Mouse (Mus musculus): ENCODE measurements around the gene Gm9789. TPM values are rescaled to one million over a fixed set of nuclear protein-coding genes. Genes with fewer than 3 reads are reported as not detected.
"Not testable (repeated sequence)": the region's sequence is repeated elsewhere in the genome, so short reads cannot be mapped to it uniquely, and the experiment has no call there.

The Gm9789 gene
- polyA plus RNA-seq (2014; fragmentation: Nextera tagmentation; extraction: Ambion mirVana) = not detected in 2 replicates

- Histone ChIP-seq H3K4me2 (ENCODE audit: low read length) (no peak within 1 kb of the TSS), H3K27ac (ENCODE audit: low read depth, low read length) (no peak within 1 kb of the TSS), H3K4me1 (ENCODE audit: control insufficient read depth, insufficient read depth, low read length) (no peaks in the 10 kb centered on the region), H3K4me3 (ENCODE audit: low read depth, low read length) (no peak within 1 kb of the TSS), H3K36me3 (ENCODE audit: control insufficient read depth, insufficient read depth, low read length) (no peaks in the 10 kb centered on the region), H3K9me3 (replicated peaks; ENCODE audit: control insufficient read depth, low read length) (no peaks in the 10 kb centered on the region), H3K9ac (ENCODE audit: low read length) (no peak within 1 kb of the TSS), H3K27me3 (replicated peaks; ENCODE audit: control insufficient read depth, insufficient read depth, low read length) (no peaks in the 10 kb centered on the region)
- WGBS = 85% methylated on average over 4 of the region's 4 CpGs
- DNase-seq (ENCODE audit: low spot score) (no peak), ATAC-seq (no peak)
Measured at GRCm38 (mm10) chr16:89157652-89158051, at the start of gene Gm9789. Gm9789 (plus strand) TSS chr16:89157952.

GRCm38 (mm10) chr16:89140551-89140950 is 17.2 kb upstream of the Gm9789 start, which contains the start of gene Gm6358:
Gm6358 (plus strand) TSS chr16:89140851.
- Histone ChIP-seq H3K9me3 (replicated peaks; ENCODE audit: control insufficient read depth, low read length) (no peaks in the 10 kb centered on the region), H3K27ac (ENCODE audit: low read depth, low read length) (no peak within 1 kb of the TSS), H3K4me3 (ENCODE audit: low read depth, low read length) (no peak within 1 kb of the TSS), H3K9ac (ENCODE audit: low read length) (no peak within 1 kb of the TSS), H3K4me1 (ENCODE audit: control insufficient read depth, insufficient read depth, low read length) (no peaks in the 10 kb centered on the region), H3K27me3 (replicated peaks; ENCODE audit: control insufficient read depth, insufficient read depth, low read length) (no peaks in the 10 kb centered on the region), H3K4me2 (ENCODE audit: low read length) (no peak within 1 kb of the TSS), H3K36me3 (ENCODE audit: control insufficient read depth, insufficient read depth, low read length) (no peaks in the 10 kb centered on the region)
- DNase-seq (ENCODE audit: low spot score) (no peak), ATAC-seq (no peak)
- WGBS = 100% methylated on average over 1 of the region's 1 CpGs

- ATAC-seq (no peak), DNase-seq (ENCODE audit: low spot score) (no peak)
- whole genome bisulfite sequencing = 100% methylated on average over 1 of the region's 1 CpGs
- Histone ChIP-seq H3K9ac (ENCODE audit: low read length) (no peak within 1 kb of the TSS), H3K9me3 (replicated peaks; ENCODE audit: control insufficient read depth, low read length) (no peaks in the 10 kb centered on the region), H3K27ac (ENCODE audit: low read depth, low read length) (no peak within 1 kb of the TSS), H3K4me1 (ENCODE audit: control insufficient read depth, insufficient read depth, low read length) (no peaks in the 10 kb centered on the region), H3K27me3 (replicated peaks; ENCODE audit: control insufficient read depth, insufficient read depth, low read length) (no peaks in the 10 kb centered on the region), H3K4me3 (ENCODE audit: low read depth, low read length) (no peak within 1 kb of the TSS), H3K4me2 (ENCODE audit: low read length) (no peak within 1 kb of the TSS), H3K36me3 (ENCODE audit: control insufficient read depth, insufficient read depth, low read length) (no peaks in the 10 kb centered on the region)
Measured at GRCm38 (mm10) chr16:89150786-89151185, 7.0 kb upstream of the Gm9789 start, which contains the start of gene Gm10061. Gm10061 (plus strand) TSS chr16:89151086.

GRCm38 (mm10) chr16:89169190-89169589 is 11.4 kb downstream of the Gm9789 start, which contains the start of gene Gm7735:
Gm7735 (plus strand) TSS chr16:89169490.
- not testable (repeated sequence) for H3K36me3 ChIP-seq (ENCODE audit: control insufficient read depth, insufficient read depth, low read length); H3K4me2 ChIP-seq (ENCODE audit: low read length); ATAC-seq; DNase-seq (ENCODE audit: low spot score); H3K4me1 ChIP-seq (ENCODE audit: control insufficient read depth, insufficient read depth, low read length); H3K9me3 ChIP-seq (replicated peaks; ENCODE audit: control insufficient read depth, low read length); H3K9ac ChIP-seq (ENCODE audit: low read length); H3K4me3 ChIP-seq (ENCODE audit: low read depth, low read length); H3K27ac ChIP-seq (ENCODE audit: low read depth, low read length); H3K27me3 ChIP-seq (replicated peaks; ENCODE audit: control insufficient read depth, insufficient read depth, low read length)

- Histone ChIP-seq H3K4me2 (ENCODE audit: low read length) (no peak within 1 kb of the TSS), H3K27ac (ENCODE audit: low read depth, low read length) (no peak within 1 kb of the TSS), H3K9me3 (replicated peaks; ENCODE audit: control insufficient read depth, low read length) (no peaks in the 10 kb centered on the region), H3K36me3 (ENCODE audit: control insufficient read depth, insufficient read depth, low read length) (no peaks in the 10 kb centered on the region), H3K27me3 (replicated peaks; ENCODE audit: control insufficient read depth, insufficient read depth, low read length) (no peaks in the 10 kb centered on the region), H3K4me3 (ENCODE audit: low read depth, low read length) (no peak within 1 kb of the TSS), H3K9ac (ENCODE audit: low read length) (no peak within 1 kb of the TSS), H3K4me1 (ENCODE audit: control insufficient read depth, insufficient read depth, low read length) (no peaks in the 10 kb centered on the region)
- ATAC-seq = no peak
- no peak for DNase-seq (ENCODE audit: low spot score)
- 88% methylated on average over 2 of the region's 2 CpGs for WGBS
Measured at GRCm38 (mm10) chr16:89174435-89174834, 16.7 kb downstream of the Gm9789 start, which contains the start of gene 1110057P08Rik. 1110057P08Rik (plus strand) TSS chr16:89174735.

GRCm38 (mm10) chr16:89188621-89189020 is 30.9 kb downstream of the Gm9789 start:
- H3K4me1 ChIP-seq (ENCODE audit: control insufficient read depth, insufficient read depth, low read length) = no peaks in the 10 kb centered on the region
- no peaks in the 10 kb centered on the region for H3K36me3 ChIP-seq (ENCODE audit: control insufficient read depth, insufficient read depth, low read length)
- DNase-seq (ENCODE audit: low spot score) (no peak), ATAC-seq (no peak)
- no peak overlapping the region for H3K4me2 ChIP-seq (ENCODE audit: low read length)
- H3K27me3 ChIP-seq (replicated peaks; ENCODE audit: control insufficient read depth, insufficient read depth, low read length) = no peaks in the 10 kb centered on the region
- no peak overlapping the region for H3K9ac ChIP-seq (ENCODE audit: low read length)
- no peaks in the 10 kb centered on the region for H3K9me3 ChIP-seq (replicated peaks; ENCODE audit: control insufficient read depth, low read length)
- no peak overlapping the region for H3K4me3 ChIP-seq (ENCODE audit: low read depth, low read length)
- H3K27ac ChIP-seq (ENCODE audit: low read depth, low read length) = no peak overlapping the region
- WGBS = 88% methylated on average over 4 of the region's 4 CpGs

- no peak within 1 kb of the TSS for H3K4me2 ChIP-seq (ENCODE audit: low read length)
- no peak for ATAC-seq
- no peak for DNase-seq (ENCODE audit: low spot score)
- H3K9me3 ChIP-seq (replicated peaks; ENCODE audit: control insufficient read depth, low read length) = no peaks in the 10 kb centered on the region
- H3K27me3 ChIP-seq (replicated peaks; ENCODE audit: control insufficient read depth, insufficient read depth, low read length) = no peaks in the 10 kb centered on the region
- no peak within 1 kb of the TSS for H3K4me3 ChIP-seq (ENCODE audit: low read depth, low read length)
- H3K36me3 ChIP-seq (ENCODE audit: control insufficient read depth, insufficient read depth, low read length) = no peaks in the 10 kb centered on the region
- no peaks in the 10 kb centered on the region for H3K4me1 ChIP-seq (ENCODE audit: control insufficient read depth, insufficient read depth, low read length)
- H3K9ac ChIP-seq (ENCODE audit: low read length) = no peak within 1 kb of the TSS
- 83% methylated on average over 1 of the region's 1 CpGs for WGBS
- H3K27ac ChIP-seq (ENCODE audit: low read depth, low read length) = no peak within 1 kb of the TSS
Measured at GRCm38 (mm10) chr16:89205561-89205960, 47.8 kb downstream of the Gm9789 start, which contains the start of gene Krtap20-2. Krtap20-2 (plus strand) TSS chr16:89205861.

Other genes starting within 250 kb of the Gm9789 start
- gene Krtap19-9b, start 225.7 kb upstream of the Gm9789 start, polyA plus RNA-seq (2014; fragmentation: Nextera tagmentation; extraction: Ambion mirVana) = not detected in 2 replicates
- not detected in 2 replicates for gene Krtap16-3, start 195.1 kb upstream of the Gm9789 start, polyA plus RNA-seq (2014; fragmentation: Nextera tagmentation; extraction: Ambion mirVana)
- gene Krtap22-2, start 147.2 kb upstream of the Gm9789 start, polyA plus RNA-seq (2014; fragmentation: Nextera tagmentation; extraction: Ambion mirVana) = not detected in 2 replicates
- gene Gm10229, start 142.7 kb upstream of the Gm9789 start, polyA plus RNA-seq (2014; fragmentation: Nextera tagmentation; extraction: Ambion mirVana) = not detected in 2 replicates
- gene Krtap6-1, start 126.3 kb upstream of the Gm9789 start, polyA plus RNA-seq (2014; fragmentation: Nextera tagmentation; extraction: Ambion mirVana) = not detected in 2 replicates
- not detected in 2 replicates for gene Gm10228, start 116.5 kb upstream of the Gm9789 start, polyA plus RNA-seq (2014; fragmentation: Nextera tagmentation; extraction: Ambion mirVana)
- not detected in 2 replicates for gene Krtap6-5, start 110.1 kb upstream of the Gm9789 start, polyA plus RNA-seq (2014; fragmentation: Nextera tagmentation; extraction: Ambion mirVana)
- gene 1110025L11Rik, start 94.0 kb upstream of the Gm9789 start, polyA plus RNA-seq (2014; fragmentation: Nextera tagmentation; extraction: Ambion mirVana) = not detected in 2 replicates
- not detected in 2 replicates for gene Krtap6-3, start 73.9 kb upstream of the Gm9789 start, polyA plus RNA-seq (2014; fragmentation: Nextera tagmentation; extraction: Ambion mirVana)
- gene Gm6358, start 17.1 kb upstream of the Gm9789 start, polyA plus RNA-seq (2014; fragmentation: Nextera tagmentation; extraction: Ambion mirVana) = not detected in 2 replicates
- gene Gm10061, start 6.9 kb upstream of the Gm9789 start, polyA plus RNA-seq (2014; fragmentation: Nextera tagmentation; extraction: Ambion mirVana) = not detected in 2 replicates
- gene Gm7735, start 11.5 kb downstream of the Gm9789 start, polyA plus RNA-seq (2014; fragmentation: Nextera tagmentation; extraction: Ambion mirVana) = not detected in 2 replicates
- gene 1110057P08Rik, start 16.8 kb downstream of the Gm9789 start, polyA plus RNA-seq (2014; fragmentation: Nextera tagmentation; extraction: Ambion mirVana) = not detected in 2 replicates
- gene Krtap20-2, start 47.9 kb downstream of the Gm9789 start, polyA plus RNA-seq (2014; fragmentation: Nextera tagmentation; extraction: Ambion mirVana) = not detected in 2 replicates
- not detected in 2 replicates for gene Krtap21-1, start 245.9 kb downstream of the Gm9789 start, polyA plus RNA-seq (2014; fragmentation: Nextera tagmentation; extraction: Ambion mirVana)